Mouse (Mus musculus) left cerebral cortex, adult 18-20 months (tissue): ENCODE measurements at regions not wholly inside any gene's neighbourhood (a gene's known extent, or its start where the extent isn't known, plus 50 kb on each side); places are given as distances from the start of the nearest gene placed in this dataset.
"Not testable (repeated sequence)": the region's sequence is repeated elsewhere in the genome, so short reads cannot be mapped to it uniquely, and the experiment has no call there.

Source experiments
- DNase-seq, 2 experiments: peaks; one replicate each; pipeline ENCODE4 v3.0.0; 2021 to 2022; ENCODE audit warnings: low spot score in 2 of 2, mixed read lengths in 1 of 2

DNA sequence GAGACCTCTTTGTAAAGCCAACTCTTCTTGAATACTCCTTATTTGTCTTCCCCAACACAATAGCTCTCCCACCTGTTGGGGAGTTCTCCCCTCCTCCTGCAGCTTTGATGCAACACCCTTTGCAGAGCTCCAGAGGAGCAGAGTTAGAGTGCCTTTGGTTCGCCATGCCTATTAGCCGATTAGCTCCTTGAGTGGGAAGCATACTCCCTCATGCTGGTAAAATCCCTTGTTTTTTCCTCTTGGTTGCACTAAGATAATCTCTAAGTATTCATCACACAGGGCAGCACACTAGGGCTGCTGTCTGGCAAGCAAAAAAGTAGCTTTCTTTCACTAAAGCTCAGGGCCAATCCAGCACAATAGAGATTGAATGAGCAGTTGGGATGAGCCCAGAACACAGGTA is 350.4 kb downstream of the Fut8 start:
- DNase-seq, result no peak

DNA sequence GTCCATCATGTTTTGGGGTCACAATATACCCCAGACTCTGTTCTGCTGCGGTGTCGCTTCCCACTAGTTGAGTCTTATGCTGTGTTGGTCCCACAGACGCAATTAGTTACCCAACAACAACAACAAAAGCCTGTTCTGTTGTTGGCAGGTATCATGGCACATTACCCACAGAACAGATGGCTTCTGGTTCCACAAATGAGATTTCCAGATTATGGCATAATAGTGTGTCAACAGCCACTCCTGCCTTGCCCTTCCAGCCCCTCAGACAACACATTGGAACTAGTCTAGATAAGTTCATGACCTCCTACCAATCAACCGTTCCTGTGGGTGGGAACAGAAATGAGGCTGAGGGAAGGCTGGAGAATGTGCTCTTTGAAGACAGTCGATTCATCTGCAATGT is 351.5 kb downstream of the Fut8 start:
- no peak for DNase-seq

DNA sequence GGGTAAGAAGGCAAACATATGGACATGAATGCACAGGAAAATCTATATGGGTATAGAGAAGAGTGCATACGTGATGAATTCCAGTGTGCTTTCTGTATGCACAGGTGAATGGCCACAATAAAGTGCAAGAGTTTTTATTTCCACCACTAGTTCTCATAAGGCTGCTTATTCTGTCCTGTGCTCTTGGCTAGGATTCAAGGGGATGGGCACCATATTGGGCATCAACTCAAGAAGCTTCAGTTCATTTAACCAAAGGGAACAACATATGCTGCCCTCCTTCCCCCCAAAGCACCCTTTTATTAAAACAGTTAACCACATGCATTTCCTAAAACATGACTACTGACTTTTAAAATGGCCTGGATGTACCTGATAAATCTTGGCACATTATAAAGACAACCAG is 356.2 kb downstream of the Fut8 start:
- DNase-seq, result no peak

DNA sequence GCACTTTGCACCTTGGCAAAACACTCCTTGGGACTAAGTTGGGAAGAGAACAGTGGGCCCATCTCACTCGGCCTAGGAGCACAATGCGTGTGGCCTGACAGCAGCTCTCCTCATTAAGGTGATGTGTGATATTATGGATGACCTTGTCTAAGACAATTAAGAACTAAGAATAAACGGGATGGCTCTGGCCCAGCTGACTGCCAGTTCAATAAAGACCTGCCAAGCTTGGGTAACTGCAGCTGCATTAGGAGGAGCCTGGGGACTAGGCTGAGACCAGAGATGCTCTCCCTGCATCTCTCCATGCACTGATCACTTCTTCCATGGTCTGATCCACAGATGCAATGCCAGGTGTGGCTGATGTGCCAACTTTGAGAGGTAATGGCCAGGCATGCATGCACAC is 356.7 kb downstream of the Fut8 start:
- DNase-seq, result no peak

DNA sequence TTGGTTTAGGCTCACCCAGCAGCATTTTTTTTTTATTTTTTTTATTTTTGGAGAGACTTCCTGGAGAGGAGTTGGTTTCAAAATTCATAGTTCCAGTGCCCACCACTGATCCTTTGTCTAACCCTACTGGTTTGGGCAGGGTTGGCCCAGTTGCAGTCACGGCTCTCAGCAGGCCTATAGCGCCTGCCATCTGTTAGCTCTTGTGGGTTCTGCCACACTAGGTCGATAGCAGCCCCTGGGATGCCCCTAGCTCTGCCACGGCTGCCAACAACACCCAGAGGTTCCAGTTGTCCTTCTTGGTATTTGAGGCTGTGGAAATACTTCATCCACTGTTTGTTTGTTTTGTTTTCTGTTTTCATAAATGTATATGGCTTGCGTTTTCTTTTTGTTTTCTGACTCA is 357.9 kb downstream of the Fut8 start:
- DNase-seq, result no peak

DNA sequence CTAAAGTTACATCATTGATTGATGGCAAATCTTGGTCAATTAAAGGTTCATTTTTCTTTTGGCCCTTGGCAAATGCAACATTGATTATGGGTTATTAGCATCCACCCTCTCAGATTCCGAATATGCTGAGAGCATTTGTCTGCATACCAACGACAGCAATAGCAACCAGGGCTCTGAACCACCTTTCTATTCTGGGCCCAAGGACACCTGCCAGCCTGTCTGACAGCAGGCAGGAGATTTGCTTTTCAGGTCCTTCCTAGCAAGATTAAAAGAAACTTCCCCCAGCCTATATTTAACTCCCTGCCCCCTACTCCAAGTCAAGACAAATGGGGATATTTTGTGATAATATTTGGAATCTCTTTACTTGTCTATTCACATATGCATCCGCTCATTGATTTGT is 358.8 kb downstream of the Fut8 start:
- DNase-seq, result no peak

DNA sequence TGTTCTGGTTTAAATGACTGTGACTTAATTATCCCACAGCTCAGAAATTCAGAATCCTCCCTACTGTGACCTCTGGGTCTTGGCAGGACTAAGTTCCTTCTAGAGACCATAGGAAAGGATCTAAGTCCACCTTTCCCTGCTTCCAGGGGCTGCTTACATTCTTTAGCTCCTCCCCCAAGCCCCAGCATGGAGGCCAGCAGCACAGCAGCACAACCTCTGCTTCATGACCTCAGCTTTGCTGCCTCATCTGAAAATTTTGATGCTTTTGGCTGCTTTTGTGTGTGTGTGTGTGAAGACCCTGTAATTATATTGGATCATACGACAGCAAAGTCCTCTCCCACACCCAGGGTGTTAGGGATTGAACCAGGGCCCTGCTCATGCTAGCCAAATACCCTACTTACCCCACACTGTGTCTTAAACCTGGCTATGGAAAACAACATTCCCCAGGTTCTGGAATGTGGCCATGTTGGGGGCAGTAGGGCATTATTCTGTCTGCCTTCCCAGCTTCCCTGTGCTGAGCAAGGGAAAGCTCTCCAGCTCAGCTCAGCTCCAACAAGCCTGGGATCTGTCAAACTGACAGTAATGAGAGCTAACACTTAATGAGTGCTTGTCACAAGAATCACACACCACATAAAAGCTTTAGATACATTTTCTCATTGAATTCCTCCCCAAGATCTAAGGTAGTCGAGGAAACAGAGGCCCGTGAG is 359.9 kb downstream of the Fut8 start:
- DNase-seq, result no peak

DNA sequence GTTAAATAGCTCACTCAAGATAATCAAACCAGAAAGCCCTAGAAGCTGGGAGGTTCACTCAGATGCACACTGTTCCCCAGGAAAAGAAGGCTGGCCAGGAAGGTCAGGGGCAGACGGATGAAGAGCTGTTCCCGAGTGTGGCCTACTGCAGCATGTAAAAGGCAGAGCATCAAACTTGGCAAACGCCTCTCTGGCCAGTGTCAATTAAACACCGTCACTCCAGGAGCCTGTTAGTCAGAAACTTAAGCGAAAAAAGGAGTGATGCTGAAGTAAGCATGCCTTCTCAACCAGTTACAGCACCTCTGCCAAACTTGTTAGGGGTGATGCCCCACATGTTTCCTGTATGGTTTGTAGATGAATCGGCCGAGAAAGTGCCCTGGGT is 360.4 kb downstream of the Fut8 start:
- DNase-seq, result no peak

DNA sequence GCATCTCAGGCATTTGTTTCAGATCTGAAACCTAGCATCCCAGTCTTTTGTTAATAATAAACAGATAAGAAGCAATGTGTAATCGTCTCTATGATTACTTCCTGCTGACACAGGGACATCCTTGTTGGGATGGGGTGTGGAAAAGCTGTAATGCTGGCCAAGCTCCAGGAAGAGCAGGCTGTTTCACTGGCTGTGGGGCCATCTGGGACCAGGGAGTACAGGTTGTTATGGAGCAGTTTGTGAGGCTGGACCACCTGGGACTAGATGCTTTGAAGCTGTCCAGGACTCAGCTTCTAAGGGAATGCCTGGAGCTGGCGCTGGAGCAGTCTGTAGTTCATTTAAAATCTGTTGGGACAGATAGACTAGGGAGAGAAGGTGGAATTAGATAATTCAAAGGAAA is 361.5 kb downstream of the Fut8 start:
- DNase-seq, result no peak

DNA sequence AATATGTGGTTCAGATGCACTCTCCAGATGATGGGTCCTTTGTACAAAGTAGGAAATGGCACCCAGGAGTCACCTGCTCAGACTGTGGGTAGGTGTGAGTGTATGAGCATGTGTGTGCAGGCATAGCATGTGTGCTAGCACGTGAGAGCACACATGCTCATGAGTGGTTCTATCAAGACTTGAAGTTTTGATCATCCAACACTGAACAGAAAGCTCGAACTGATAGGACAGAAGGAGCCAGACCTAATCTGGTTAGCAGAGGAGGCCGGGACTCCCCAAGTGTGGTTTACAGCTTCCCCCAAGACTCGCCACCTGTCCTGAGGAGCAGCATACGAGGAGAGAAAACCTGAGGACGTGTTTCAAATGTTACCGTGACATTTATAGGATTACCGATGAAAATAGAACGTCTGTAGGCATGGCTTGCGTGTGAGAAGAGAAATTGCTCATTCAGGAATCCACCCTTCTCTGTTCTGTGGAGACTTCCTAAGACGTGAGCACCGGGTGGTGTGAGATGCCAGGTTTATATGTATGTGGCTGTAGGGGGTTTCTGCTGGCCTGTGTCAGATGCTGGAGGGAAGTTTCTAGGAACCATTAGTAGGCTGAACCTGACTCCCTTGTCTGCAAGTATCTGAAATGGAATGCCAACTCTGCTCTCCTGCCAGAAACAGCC is 366.0 kb downstream of the Fut8 start:
- peak; percentile 22 to 25 for DNase-seq

DNA sequence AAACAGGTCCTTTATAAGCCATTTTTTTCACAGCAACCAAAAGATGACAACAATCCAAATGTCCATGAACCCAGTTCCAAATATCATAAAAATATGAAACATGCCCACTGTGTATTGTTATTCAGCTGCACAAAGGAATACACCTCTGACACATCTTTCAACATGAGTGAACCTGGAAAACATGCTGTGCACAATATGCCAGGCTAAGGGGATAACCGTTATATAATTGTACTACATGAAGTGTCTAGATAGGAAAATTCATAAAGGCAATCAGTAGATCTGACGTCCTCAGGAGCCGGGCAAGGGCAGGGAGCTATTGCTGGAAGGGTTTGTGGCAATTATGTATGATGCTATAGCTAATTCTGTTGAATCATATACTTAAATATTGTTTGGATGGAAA is 379.6 kb downstream of the Fut8 start:
- no peak for DNase-seq

DNA sequence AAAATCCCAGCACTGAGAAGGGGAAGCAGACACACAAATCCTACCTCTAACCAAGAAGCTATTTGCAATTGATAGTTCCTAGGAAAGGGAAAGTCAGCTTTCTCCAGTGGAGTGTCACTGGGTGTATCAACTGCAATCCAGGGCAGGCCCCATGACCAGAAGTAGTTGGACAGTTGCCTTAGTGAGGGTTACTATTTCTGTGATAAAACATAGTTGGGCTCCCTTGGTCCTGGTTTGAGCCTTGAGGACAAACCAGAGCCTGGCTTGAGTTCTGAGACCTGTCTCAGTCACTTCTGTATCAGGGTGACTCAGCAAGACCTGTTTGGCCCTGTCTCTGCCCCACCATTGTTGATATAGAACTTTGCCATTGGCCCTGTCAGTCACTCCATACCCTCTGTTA is 384.3 kb downstream of the Fut8 start:
- no peak for DNase-seq

DNA sequence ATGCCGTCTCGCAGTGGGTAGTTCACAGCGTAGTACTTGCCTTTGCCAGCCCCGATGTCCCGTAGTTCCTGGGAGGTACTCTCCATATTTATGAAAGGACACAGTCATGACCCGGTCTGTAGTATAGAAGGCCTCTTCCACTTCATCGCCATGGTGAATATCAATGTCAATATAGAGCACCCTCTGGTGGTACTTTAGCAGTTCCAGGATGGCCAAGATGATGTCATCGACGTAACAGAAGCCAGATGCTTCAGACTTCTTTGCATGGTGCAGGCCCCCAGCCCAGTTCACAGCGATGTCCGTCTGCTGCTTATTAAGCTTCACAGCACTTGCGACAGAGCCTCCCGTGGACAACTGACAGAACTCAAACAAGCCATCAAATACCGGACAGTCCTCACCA is 386.4 kb downstream of the Fut8 start:
- DNase-seq, result not testable (repeated sequence)

DNA sequence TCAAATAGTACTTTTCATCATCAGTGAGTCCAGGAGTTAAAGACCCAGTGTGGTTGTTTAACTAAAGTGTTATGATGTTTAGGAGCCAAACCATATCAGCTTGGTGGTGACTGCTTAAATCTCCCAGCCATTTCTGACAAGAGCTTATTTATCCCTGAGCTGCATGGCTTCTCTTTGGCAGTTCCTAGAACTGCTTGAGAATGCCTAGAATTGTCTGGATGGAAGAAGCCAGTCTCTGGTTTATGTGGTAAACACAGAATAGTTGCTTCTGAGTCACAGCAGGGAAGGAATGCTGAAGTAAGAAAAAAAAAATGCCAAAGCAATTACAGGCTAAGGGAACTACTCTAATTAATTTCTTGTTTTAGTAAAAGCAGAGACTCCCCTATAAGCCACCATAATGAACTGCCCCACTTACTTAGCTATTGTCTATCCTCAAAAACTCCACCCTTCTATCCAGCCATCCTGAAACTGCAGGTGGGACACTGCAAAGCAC is 390.5 kb downstream of the Fut8 start:
- DNase-seq, result no peak

DNA sequence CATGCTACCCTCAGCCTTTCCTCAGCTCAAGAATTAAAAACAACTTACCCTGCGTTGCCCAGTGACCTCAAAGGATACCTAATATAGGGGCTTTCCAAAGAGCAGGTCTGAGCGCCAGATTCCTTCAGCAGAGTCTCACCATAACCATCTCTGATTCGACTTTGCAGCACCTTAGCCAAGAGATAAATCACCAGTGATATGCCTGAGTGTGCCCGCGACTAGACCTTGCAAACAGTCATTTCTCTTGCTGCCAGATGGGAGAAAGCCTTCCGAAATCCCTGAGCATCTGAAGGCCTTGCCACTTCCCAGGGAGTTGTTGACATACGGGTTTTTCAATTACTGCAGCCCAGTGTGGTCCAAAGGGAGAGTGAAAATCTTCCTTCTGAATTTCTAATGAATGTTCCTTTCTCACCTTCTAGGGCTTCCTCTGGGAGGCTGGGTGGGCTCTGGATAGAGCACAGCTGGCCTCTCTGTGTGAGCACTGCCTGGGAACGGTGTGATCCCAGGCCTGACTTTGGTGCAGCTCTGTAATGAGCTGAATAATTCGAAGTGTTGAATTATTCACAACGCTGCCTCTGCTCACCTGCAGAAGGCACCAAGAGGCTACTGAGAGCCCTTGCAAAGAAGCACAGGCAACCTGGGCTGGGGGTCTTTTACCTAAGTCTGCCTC is 396.2 kb downstream of the Fut8 start:
- no peak for DNase-seq

DNA sequence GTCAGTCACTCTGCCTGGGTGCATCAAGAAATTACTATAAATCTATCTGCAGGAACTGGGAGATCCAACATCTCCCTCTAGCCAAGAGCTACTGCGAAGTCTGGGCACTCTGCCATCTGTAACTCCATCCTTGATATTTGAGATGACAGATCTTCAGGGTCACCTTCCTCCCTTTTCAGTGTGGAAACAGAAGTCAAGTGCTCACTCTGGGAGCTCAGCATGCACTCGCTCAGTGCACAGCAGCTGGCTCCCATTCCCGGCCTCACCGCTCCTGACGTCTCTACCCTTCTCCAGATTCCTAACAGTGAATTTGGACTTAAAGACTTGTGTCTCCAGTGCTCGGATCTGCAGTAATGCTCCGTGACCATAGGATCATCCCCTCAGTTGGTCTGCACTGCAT is 400.3 kb downstream of the Fut8 start:
- peak in 1 of 2 experiments; percentile 3 for DNase-seq

DNA sequence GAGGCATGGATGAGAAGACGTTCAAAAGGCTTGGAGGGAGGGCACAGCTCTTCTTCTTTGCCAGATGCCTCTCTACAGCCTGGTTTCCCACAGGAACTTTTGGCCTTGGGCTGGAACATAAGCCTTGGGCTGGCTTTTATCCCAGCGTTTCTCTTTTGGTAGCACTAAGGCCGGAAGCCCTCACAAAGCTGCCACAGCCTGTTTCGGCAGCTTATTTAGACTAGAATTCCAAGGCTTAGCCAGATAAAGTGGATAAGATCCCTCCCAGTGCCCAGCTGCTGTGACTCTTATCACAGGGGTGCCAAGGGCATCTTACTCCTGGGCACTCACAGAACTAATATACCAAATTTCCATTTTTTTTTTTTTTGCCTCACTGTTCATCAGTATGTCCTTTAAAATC is 404.4 kb downstream of the Fut8 start:
- DNase-seq, result no peak

DNA sequence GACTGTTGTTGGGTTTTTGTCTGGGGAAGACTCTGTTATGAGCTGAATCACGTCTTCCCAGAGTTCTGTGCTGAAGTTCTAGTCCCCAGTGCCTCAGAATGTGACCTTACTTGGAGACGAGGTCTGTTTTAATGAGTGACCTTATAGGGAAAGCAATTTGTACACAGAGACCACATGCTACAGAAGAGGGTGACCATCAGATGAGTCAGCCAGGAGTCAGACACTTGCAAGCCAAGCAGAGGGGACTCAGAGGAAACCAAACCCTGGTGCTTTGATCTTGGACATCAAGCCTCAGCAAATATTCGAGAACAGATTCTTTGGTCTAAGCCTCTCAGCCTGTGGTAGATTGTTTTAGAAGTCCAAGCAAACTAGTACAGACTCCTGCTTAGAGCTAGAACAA is 409.9 kb downstream of the Fut8 start:
- no peak for DNase-seq

DNA sequence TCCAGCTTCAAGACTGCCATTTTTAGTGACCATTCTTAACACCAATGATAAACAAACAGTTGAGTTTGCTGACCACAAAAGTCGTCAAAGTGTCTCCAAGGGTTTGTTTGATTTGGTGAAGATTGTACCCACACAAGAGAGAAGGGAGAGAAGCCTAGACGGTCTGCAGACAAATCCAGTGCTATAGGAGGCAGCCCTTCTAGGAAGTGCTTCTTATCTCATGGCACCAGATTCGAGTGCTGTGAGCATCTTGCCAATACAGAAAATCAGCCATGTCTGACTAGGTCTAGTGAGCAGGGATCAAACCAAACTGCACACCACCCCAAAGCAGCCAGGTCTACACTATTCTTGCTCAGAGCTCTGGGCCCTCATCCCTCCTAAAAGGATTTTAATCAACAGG is 416.4 kb downstream of the Fut8 start:
- DNase-seq, result no peak

DNA sequence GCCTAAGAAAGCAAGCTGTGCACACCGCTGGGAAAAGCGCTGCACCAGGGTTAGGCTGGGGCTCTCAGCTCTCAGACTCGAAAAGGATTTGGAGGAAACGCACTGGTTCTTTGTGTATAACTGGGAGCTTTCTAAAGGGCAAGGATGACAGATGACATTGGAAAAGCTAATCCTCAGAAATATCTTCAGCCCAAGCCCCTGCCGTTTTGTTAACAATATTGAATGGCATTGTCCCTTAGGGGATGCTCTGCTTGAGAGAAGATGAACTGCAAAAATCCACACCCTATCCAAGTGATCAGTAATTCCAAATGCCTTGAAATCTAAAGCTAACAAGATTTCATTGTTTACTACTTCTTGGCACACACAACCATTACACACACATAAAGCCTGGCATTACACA is 419.1 kb downstream of the Fut8 start:
- DNase-seq, result no peak

DNA sequence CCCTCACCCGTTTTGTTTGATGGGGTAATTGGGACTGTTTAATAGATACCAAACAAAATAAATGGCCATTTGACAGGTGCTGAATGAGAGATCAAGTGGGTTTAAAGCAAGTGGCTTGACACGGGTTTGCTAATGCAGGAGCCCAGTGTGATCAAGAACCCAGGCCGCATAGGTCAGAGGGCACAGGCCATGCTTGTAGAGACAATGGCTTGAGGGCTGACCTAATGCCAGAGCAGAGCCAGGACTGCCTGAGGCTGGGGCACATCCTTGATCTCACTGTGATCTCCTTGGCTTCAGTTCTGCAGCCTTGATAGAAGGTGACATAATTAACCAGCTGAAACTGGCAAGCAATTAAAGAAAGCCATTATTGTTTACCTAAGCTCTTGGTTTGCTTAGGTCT is 420.0 kb downstream of the Fut8 start:
- no peak for DNase-seq

DNA sequence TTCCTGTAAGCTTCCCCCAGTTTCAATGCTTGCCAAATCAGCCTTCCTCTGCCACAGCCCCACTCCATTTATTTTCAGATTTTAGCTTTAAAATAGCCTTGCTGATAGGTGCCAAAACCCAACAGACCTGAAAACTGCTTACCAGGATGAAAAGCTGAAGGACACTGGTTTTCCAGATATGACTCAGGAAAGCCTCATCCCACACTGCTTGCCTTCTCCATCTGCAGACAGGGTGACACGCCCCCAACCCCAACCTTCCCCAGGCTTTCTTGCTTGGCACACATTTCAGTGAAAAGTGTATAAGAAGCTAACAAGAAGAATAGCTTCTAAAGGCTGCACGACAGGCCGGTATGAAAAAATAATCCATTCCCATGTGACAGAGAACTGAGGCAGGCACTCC is 425.3 kb downstream of the Fut8 start:
- peak; percentile 38 to 58 for DNase-seq
